Mouse (Mus musculus): ENCODE results near the gene Aqp6.

Gene Aqp6

GRCm38 (mm10) chr15:99644776-99645175 lies 43.6 kb downstream of the Aqp6 start:
- DNase-seq (ENCODE audit: low spot score in 2 of 2) = no peak

- no peak for DNase-seq (ENCODE audit: low spot score in 2 of 2)
These were observed 47.1 kb downstream of the Aqp6 start for GRCm38 (mm10) chr15:99648326-99648725.

- DNase-seq (ENCODE audit: low spot score in 2 of 2) = no peak
These were observed 48.0 kb downstream of the Aqp6 start for GRCm38 (mm10) chr15:99649067-99649761.

GRCm38 (mm10) chr15:99650304-99650703 lies 49.1 kb downstream of the Aqp6 start:
- DNase-seq (ENCODE audit: low spot score in 2 of 2) = no peak

GRCm38 (mm10) chr15:99651163-99651872 lies 50.1 kb downstream of the Aqp6 start, which contains the start of gene Racgap1:
Gene Racgap1 (minus strand): TSS chr15:99651656.
- peak; percentile 94 to 95 for DNase-seq (ENCODE audit: low spot score in 2 of 2)

GRCm38 (mm10) chr15:99651984-99652872 lies 51.0 kb downstream of the Aqp6 start:
- no peak for DNase-seq (ENCODE audit: low spot score in 2 of 2)

- no peak for DNase-seq (ENCODE audit: low spot score in 2 of 2)
These were observed 52.1 kb downstream of the Aqp6 start for GRCm38 (mm10) chr15:99653291-99653690.

GRCm38 (mm10) chr15:99653876-99654275 lies 52.7 kb downstream of the Aqp6 start:
- DNase-seq (ENCODE audit: low spot score in 2 of 2) = no peak
